Mouse (Mus musculus): Measurements from ENCODE around the gene Psmb3. TPM values are rescaled to one million over a fixed set of nuclear protein-coding genes. Genes with fewer than 3 reads are reported as not detected.

Gene Psmb3
- total and polyA plus RNA-seq, 2 experiments from 2014 or later: 449 to 473 TPM

- WGBS: 3% methylated on average over 21 of the region's 21 CpGs
- Histone ChIP-seq H3K4me3 (ENCODE audit: low read depth, low read length) (peak overlapping the region; percentile 82), H3K9me3 (ENCODE audit: low read length) (no peaks in the 10 kb centered on the region), H3K4me2 (ENCODE audit: low read depth, low read length, poor library complexity, severe bottlenecking) (peak overlapping the region; percentile 84), H3K27me3 (ENCODE audit: insufficient read depth, low read length) (peaks cover 7% of the 10 kb centered on the region; the same call in 1 of the 2 replicates), H3K4me1 (ENCODE audit: insufficient read depth, low read length) (peaks cover 7% of the 10 kb centered on the region; the same call in 1 of the 2 replicates), H3K9ac (replicated peaks; ENCODE audit: low read length, poor library complexity, severe bottlenecking) (no peak overlapping the region), H3K36me3 (ENCODE audit: insufficient read depth, low read length) (no peaks in the 10 kb centered on the region), H3K27ac (ENCODE audit: low read depth, low read length) (no peak overlapping the region)
- no peak for TF ChIP-seq CTCF (IDR thresholded peaks at IDR 0.05)
- ATAC-seq (ENCODE audit: low FRiP score) (no peak), DNase-seq (ENCODE audit: low spot score) (no peak)
Observed at GRCm38 (mm10) chr11:97662207-97662892, 40.8 kb upstream of the Psmb3 start.

DNA sequence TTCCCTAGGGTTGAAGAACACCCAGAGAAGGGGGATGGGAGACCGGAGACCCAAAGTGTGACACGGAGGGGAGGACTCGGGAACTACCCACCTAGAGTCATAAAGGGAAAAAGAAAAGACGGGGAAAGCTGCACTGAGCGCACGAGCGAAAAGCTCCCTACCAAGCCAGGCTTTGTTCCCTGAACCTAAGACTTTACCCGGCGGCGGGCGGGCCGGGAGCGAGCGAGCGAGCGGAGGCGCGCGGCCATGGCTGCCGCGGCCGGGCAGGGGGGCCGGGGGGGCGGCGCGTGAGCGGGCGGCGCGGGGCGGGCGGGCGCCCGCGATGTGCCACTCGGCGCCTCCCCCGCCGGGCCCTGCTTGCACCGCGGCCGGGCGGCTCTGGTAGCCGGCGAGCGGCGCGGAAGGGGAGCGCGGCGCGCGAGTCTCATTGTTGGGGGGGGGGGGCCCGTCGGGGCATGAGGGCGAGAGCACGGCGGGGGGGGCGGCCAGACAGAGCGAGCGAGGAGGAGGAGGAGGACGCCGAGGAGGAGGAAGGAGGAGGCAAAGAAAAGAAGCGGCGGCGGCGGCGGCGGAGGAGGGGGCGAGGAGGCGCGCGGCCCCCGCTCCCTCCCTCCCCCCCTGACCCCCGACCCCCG is 40.2 kb upstream of the Psmb3 start, which contains the start of gene Mllt6:
Gene Mllt6 (plus strand): TSS at position 522 of the 635 bp plus-strand sequence.
- TF ChIP-seq CTCF (IDR thresholded peaks at IDR 0.05): no peak
- Histone ChIP-seq H3K9ac (replicated peaks; ENCODE audit: low read length, poor library complexity, severe bottlenecking) (peak within 1 kb of the TSS; percentile 79), H3K4me1 (ENCODE audit: insufficient read depth, low read length) (peaks cover 7% of the 10 kb centered on the region; the same call in 1 of the 2 replicates)

DNA sequence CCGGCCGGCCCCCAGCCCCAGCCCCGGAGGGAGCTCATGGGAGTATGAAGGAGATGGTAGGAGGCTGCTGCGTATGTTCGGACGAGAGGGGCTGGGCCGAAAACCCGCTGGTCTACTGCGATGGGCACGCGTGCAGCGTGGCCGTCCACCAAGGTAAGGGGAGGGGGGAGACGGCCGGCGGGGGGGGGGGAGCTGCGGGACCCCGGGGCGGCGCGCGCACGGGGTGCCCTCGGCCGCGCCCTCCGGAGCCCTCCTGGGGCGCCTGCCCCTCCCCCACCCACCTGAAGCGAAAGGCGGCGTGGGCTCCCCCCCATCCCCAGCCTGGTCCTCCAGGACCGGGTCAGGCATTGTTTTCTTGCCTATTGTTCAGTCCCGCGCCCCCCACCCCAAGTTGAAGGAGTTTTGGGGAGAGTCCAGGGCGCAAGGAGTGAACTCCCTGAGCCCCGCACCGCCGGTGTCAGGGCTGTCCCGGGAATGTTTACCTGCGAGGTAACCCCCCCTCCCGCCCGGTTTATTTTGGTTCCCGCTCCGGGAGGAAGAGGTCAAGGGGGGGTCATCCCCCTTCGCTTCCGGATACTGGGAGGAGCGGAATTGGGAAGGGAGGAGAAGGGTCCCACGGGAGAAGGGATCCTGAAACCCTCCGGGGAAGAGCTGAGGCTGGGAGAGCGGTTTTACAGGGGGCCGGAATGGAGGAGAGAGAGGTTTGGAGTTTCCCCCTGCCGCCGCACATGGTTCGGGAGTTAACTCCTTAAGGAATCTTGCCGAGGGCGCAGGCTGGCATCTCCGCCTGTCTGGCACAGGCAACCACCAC is 39.5 kb upstream of the Psmb3 start:
- H3K27me3 ChIP-seq (ENCODE audit: insufficient read depth, low read length): peaks cover 7% of the 10 kb centered on the region; the same call in 1 of the 2 replicates
- H3K9ac ChIP-seq (replicated peaks; ENCODE audit: low read length, poor library complexity, severe bottlenecking): peak overlapping the region; percentile 79
- peak overlapping the region; percentile 84 for H3K4me2 ChIP-seq (ENCODE audit: low read depth, low read length, poor library complexity, severe bottlenecking)
- peak overlapping the region; percentile 55 for H3K27ac ChIP-seq (ENCODE audit: low read depth, low read length)
- H3K4me1 ChIP-seq (ENCODE audit: insufficient read depth, low read length): peaks cover 7% of the 10 kb centered on the region; the same call in 1 of the 2 replicates
- H3K9me3 ChIP-seq (ENCODE audit: low read length): no peaks in the 10 kb centered on the region
- peak; percentile 43 for DNase-seq (ENCODE audit: low spot score)
- TF ChIP-seq CTCF (IDR thresholded peaks at IDR 0.05): no peak
- H3K36me3 ChIP-seq (ENCODE audit: insufficient read depth, low read length): peaks cover 7% of the 10 kb centered on the region
- peak overlapping the region; percentile 82 for H3K4me3 ChIP-seq (ENCODE audit: low read depth, low read length)
- WGBS: 0% methylated on average over 25 of the region's 57 CpGs
- ATAC-seq (ENCODE audit: low FRiP score): no peak

More for the DNA sequence above, 40.2 kb upstream of the Psmb3 start, which contains the start of gene Mllt6:
- Histone ChIP-seq H3K27me3 (ENCODE audit: insufficient read depth, low read length) (peaks cover 7% of the 10 kb centered on the region; the same call in 1 of the 2 replicates), H3K27ac (ENCODE audit: low read depth, low read length) (peak within 1 kb of the TSS; percentile 55), H3K9me3 (ENCODE audit: low read length) (no peaks in the 10 kb centered on the region), H3K36me3 (ENCODE audit: insufficient read depth, low read length) (peaks cover 2% of the 10 kb centered on the region), H3K4me2 (ENCODE audit: low read depth, low read length, poor library complexity, severe bottlenecking) (peak within 1 kb of the TSS; percentile 84), H3K4me3 (ENCODE audit: low read depth, low read length) (peak within 1 kb of the TSS; percentile 82)
- ATAC-seq (ENCODE audit: low FRiP score) (peak; percentile 55; the same call in 1 of the 2 replicates), DNase-seq (ENCODE audit: low spot score) (peak; percentile 89)
- under 1% methylated on average over 38 of the region's 76 CpGs for WGBS

- TF ChIP-seq CTCF (IDR thresholded peaks at IDR 0.05): no peak
- Histone ChIP-seq H3K9me3 (ENCODE audit: low read length) (no peaks in the 10 kb centered on the region), H3K27ac (ENCODE audit: low read depth, low read length) (no peak overlapping the region), H3K4me1 (ENCODE audit: insufficient read depth, low read length) (peaks cover 7% of the 10 kb centered on the region; the same call in 1 of the 2 replicates), H3K4me3 (ENCODE audit: low read depth, low read length) (peak overlapping the region; percentile 82), H3K36me3 (ENCODE audit: insufficient read depth, low read length) (peaks cover 7% of the 10 kb centered on the region), H3K4me2 (ENCODE audit: low read depth, low read length, poor library complexity, severe bottlenecking) (peak overlapping the region; percentile 84), H3K27me3 (ENCODE audit: insufficient read depth, low read length) (peaks cover 7% of the 10 kb centered on the region; the same call in 1 of the 2 replicates), H3K9ac (replicated peaks; ENCODE audit: low read length, poor library complexity, severe bottlenecking) (peak overlapping the region; percentile 79)
- ATAC-seq (ENCODE audit: low FRiP score): no peak
- 1% methylated on average over 6 of the region's 8 CpGs for WGBS
- DNase-seq (ENCODE audit: low spot score): no peak
Observed at GRCm38 (mm10) chr11:97664339-97664665, 38.9 kb upstream of the Psmb3 start.

DNA sequence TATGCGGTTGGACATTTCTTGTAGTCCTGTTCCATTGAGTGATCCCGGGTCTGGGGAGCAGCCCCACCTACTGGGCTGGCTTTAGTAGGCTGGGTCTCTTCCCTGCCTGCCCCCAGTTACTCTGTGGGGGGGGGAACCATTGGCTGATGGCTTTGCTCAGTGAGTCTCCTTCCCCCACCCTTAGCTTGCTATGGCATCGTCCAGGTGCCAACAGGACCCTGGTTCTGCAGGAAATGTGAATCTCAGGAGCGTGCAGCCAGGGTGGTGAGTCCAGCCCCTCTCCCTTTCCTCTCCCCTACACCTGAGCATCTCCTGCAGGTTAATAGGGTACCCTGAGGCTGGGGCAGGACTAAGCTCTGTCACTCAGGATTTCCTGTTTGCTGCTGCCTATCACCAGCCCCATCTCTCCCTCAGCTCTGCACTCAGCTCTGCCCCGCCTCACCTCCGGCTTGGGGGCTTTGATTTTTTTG is 38.4 kb upstream of the Psmb3 start:
- peaks cover 7% of the 10 kb centered on the region; the same call in 1 of the 2 replicates for H3K27me3 ChIP-seq (ENCODE audit: insufficient read depth, low read length)
- H3K4me1 ChIP-seq (ENCODE audit: insufficient read depth, low read length): peaks cover 7% of the 10 kb centered on the region; the same call in 1 of the 2 replicates
- H3K36me3 ChIP-seq (ENCODE audit: insufficient read depth, low read length): peaks cover 7% of the 10 kb centered on the region
- H3K4me3 ChIP-seq (ENCODE audit: low read depth, low read length): peak overlapping the region; percentile 82
- peak overlapping the region; percentile 84 for H3K4me2 ChIP-seq (ENCODE audit: low read depth, low read length, poor library complexity, severe bottlenecking)
- 24% methylated on average over 6 of the region's 6 CpGs for WGBS
- no peaks in the 10 kb centered on the region for H3K9me3 ChIP-seq (ENCODE audit: low read length)
- H3K9ac ChIP-seq (replicated peaks; ENCODE audit: low read length, poor library complexity, severe bottlenecking): 0 out of 2 replicates have a peak overlapping the region, but pooled peaks have one; percentile 79
- TF ChIP-seq CTCF (IDR thresholded peaks at IDR 0.05): peak; percentile 33
- no peak for ATAC-seq (ENCODE audit: low FRiP score)
- DNase-seq (ENCODE audit: low spot score): no peak
- H3K27ac ChIP-seq (ENCODE audit: low read depth, low read length): no peak overlapping the region
